Comparison of ENCODE assay signal across 7 mouse cellular contexts in the genomic region with DNA sequence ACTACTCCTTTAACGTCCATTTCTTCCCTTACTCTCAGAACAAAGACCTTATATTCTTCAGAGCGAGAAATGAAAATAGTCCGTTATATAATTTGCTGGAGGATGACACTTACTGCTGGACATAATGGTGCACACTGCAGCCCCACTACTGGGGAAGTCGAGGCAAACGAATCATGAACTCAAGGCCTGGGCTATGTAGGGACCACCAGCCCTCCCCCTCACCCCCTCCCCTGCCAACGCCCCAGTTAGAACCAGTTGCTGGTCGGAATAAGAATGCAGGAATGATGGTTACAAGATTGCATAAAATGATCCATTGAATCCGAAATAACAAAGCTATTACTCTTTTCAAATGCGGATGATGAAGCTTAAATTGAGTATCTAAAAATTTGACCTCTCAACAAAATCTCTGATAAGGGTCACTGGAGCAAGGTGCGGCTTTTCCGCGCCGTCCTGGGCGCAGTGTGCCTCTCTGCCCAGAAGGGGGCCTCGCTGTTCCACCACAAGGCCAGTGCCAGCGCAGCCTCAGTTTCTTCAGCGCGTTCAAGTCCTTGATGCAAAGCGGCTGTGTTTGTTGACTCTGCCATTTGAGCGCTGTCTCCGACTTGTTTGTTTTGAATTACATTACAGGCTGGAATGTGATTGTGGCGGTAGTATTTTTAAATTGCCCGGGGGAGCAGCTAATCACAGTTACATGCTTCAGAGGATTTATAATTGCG. TPM values are rescaled to one million over a fixed set of nuclear protein-coding genes. Genes with fewer than 3 reads are reported as not detected.
A peak's percentile ranks its signal among the peaks of the same experiment; 100 is the strongest.
DNase-seq lines count a peak whose midpoint lies in the region; ATAC-seq lines count a peak whose summit lies in the region.

No protein-coding gene starts in this region.

- peaks cover 25% of the 10 kb centered on the region for H3K27me3 ChIP-seq in limb, embryonic 13.5 days
- H3K27me3 ChIP-seq in midbrain, embryonic 15.5 days (replicated peaks) = peaks cover 18% of the 10 kb centered on the region

- H3K4me2 ChIP-seq in limb, embryonic 13.5 days (replicated peaks) = peak overlapping the region; percentile 60
- H3K4me2 ChIP-seq in midbrain, embryonic 15.5 days = peak overlapping the region; percentile 54

- no peak overlapping the region for H3K9ac ChIP-seq in limb, embryonic 13.5 days
- no peak overlapping the region for H3K9ac ChIP-seq in midbrain, embryonic 15.5 days

- peaks cover 38% of the 10 kb centered on the region for H3K4me1 ChIP-seq in limb, embryonic 13.5 days
- no peaks in the 10 kb centered on the region for H3K4me1 ChIP-seq in midbrain, embryonic 15.5 days

- no peak overlapping the region for H3K27ac ChIP-seq in limb, embryonic 13.5 days
- H3K27ac ChIP-seq in midbrain, embryonic 15.5 days = no peak overlapping the region

- no peaks in the 10 kb centered on the region for H3K9me3 ChIP-seq in limb, embryonic 13.5 days
- no peaks in the 10 kb centered on the region for H3K9me3 ChIP-seq in midbrain, embryonic 15.5 days

- peaks cover 31% of the 10 kb centered on the region for H3K36me3 ChIP-seq in limb, embryonic 13.5 days
- H3K36me3 ChIP-seq in midbrain, embryonic 15.5 days (replicated peaks) = no peaks in the 10 kb centered on the region

- H3K4me3 ChIP-seq in limb, embryonic 13.5 days = peak overlapping the region; percentile 30
- H3K4me3 ChIP-seq in midbrain, embryonic 15.5 days = peak overlapping the region; percentile 27

- DNase-seq in adrenal gland, adult 2 months = peak; percentile 69
- DNase-seq in embryo, embryonic 10.5 days (ENCODE audit: low spot score) = peak; percentile 83
- DNase-seq in heart, adult 18-20 months = peak; percentile 51 to 81
- peak; percentile 32 for DNase-seq in kidney, adult 11 months
- DNase-seq in spleen, postnatal 10 days (ENCODE audit: low spot score in 2 of 2) = peak; percentile 33 to 65

- WGBS in limb, embryonic 13.5 days = 24% methylated on average over 24 of the region's 24 CpGs
- 28% methylated on average over 24 of the region's 24 CpGs for WGBS in midbrain, embryonic 15.5 days

- ATAC-seq in limb, embryonic 13.5 days (ENCODE audit: low FRiP score, low read depth) = peak; percentile 81
- peak; percentile 89 for ATAC-seq in midbrain, embryonic 15.5 days (replicated peaks)

RNA-seq across cellular contexts. Expression of a gene that starts 11.6 kb away (rescaled TPM):
- 10 to 100 TPM; 32.2 to 44.4 TPM for total RNA-seq in adrenal gland, adult 2 months (2021)
- 7.3 and 9.2 TPM in 2 replicates for polyA plus RNA-seq in adrenal gland, adult 2 months (2012; rRNA removed)
- total RNA-seq in heart, adult 18-20 months (2021) = 10 to 100 TPM; 20.6 to 21.5 TPM
- polyA plus RNA-seq in limb, embryonic 13.5 days (2015; fragmentation: Nextera tagmentation; extraction: Ambion mirVana) = 26.9 and 29.8 TPM in 2 replicates
- polyA plus RNA-seq in midbrain, embryonic 15.5 days (2015; fragmentation: Nextera tagmentation; extraction: Ambion mirVana) = 27.8 TPM in 2 replicates

RNA-seq across cellular contexts. Expression of a gene that starts 11.8 kb away (rescaled TPM):
- total RNA-seq in adrenal gland, adult 2 months (2021) = 1 to 10 TPM; 3.2 to 4.8 TPM
- polyA plus RNA-seq in adrenal gland, adult 2 months (2012; rRNA removed) = 1.4 and 1.6 TPM in 2 replicates
- 1 to 10 TPM; 2.7 to 3.2 TPM for total RNA-seq in heart, adult 18-20 months (2021)
- polyA plus RNA-seq in limb, embryonic 13.5 days (2015; fragmentation: Nextera tagmentation; extraction: Ambion mirVana) = 4.5 and 5.0 TPM in 2 replicates
- polyA plus RNA-seq in midbrain, embryonic 15.5 days (2015; fragmentation: Nextera tagmentation; extraction: Ambion mirVana) = 1.5 and 2.0 TPM in 2 replicates

Comparison
In these comparisons a context has a peak if more than half of its experiments do, and no peak if none do; other contexts are left out.
1. DNase-seq: peak in every context shown above with its lines; median percentile 83 in embryo, embryonic 10.5 days; 69 in adrenal gland, adult 2 months; 66 in heart, adult 18-20 months; 49 in spleen, postnatal 10 days; 32 in kidney, adult 11 months.